Mouse (Mus musculus): ENCODE data around the gene Aldh3b1. TPM values are rescaled to one million over a fixed set of nuclear protein-coding genes. Genes with fewer than 3 reads are reported as not detected.
A peak's percentile ranks its signal among the peaks of the same experiment; 100 is the strongest.

Gene Aldh3b1
- polyA plus RNA-seq, 1 experiment from 2014 or later: 0.81 TPM

DNA sequence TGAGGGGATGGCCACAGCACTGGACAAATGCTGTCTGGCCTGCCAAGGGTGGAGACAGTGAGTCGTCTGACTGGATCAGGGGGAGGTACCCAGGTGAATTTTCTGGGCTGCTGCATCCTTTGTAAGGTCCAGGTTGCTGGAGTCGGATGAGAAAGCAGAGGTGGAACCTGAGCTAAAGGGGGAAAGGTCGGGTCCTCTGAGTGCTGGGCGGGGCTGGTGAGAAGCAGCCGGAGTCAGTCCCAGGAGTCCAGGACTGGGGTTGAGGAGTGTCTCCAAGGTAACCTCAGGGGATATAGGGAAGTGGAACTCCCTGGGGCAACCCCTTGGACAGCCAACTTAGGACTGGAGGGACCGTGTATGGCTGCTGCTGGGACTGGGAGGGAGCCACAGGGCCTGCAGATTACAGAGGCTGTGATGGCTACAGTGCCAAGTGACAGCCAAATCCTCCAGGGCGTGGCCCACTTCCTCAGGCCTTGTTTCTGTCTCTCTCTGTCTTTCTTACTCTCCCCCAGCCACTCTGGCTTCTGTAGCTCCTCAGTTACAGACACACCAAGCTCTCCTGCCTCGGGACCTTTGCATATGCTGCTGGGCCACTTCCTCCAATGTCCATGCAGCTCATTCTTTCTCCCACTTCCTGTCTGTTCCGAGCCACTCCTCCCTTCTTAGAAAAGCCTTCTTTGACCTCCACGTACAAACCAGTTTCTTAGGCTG lies 6.8 kb downstream of the Aldh3b1 start:
- Histone ChIP-seq H3K4me3 (no peak overlapping the region), H3K27me3 (replicated peaks; ENCODE audit: low read depth, poor library complexity, severe bottlenecking) (no peaks in the 10 kb centered on the region), H3K36me3 (replicated peaks) (no peaks in the 10 kb centered on the region), H3K4me1 (peaks cover 35% of the 10 kb centered on the region), H3K9me3 (no peaks in the 10 kb centered on the region), H3K27ac (replicated peaks) (peak overlapping the region; percentile 59)
- DNase-seq (ENCODE audit: low spot score): no peak
- WGBS: 53% methylated on average over 10 of the region's 10 CpGs

DNA sequence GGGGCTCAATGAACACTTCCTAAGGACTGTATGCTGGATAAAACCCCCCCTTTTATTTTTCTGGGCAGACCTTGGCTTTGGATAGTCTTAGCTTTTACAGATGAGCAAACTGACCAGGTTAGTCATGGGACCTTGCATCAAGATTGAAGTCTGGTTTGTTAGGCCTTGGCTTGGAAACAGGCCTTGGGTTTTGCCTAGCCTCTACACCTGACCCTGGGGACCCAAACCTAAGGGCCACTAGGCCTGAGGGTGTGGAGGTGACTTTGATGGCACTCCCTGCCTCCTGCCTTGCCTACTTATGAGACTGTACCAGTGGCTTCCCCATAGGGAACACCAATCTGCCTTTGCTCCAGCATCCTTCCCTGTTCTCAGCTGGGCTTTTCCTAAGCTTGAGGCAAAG lies 9.7 kb downstream of the Aldh3b1 start:
- Histone ChIP-seq H3K27me3 (replicated peaks; ENCODE audit: low read depth, poor library complexity, severe bottlenecking) (no peaks in the 10 kb centered on the region), H3K9me3 (no peaks in the 10 kb centered on the region), H3K4me3 (no peak overlapping the region), H3K27ac (replicated peaks) (no peak overlapping the region), H3K4me1 (peaks cover 31% of the 10 kb centered on the region), H3K36me3 (replicated peaks) (no peaks in the 10 kb centered on the region)
- DNase-seq (ENCODE audit: low spot score): no peak

DNA sequence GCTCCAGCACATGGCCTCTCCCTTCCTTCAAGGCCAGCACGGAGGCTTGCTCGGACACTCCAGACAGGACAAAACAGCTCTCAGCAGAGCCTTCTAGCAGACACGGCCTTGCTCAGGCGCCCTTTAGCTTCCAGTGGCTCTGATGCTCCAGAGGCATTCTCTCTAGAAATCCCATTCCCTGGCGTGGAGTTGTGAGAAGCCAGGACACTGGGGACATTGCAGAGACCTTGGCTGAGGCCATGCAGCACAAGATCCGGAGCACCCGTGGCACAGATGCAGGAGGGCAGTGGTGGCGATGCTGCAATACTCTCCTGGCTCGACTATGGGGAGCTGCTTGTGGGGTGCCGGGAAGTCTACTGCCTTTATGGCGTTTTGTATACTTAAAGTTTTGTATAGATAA lies 12.9 kb downstream of the Aldh3b1 start:
- Histone ChIP-seq H3K4me3 (no peak overlapping the region), H3K36me3 (replicated peaks) (no peaks in the 10 kb centered on the region), H3K9me3 (no peaks in the 10 kb centered on the region), H3K27ac (replicated peaks) (no peak overlapping the region), H3K4me1 (peaks cover 34% of the 10 kb centered on the region), H3K27me3 (replicated peaks; ENCODE audit: low read depth, poor library complexity, severe bottlenecking) (no peaks in the 10 kb centered on the region)
- WGBS: 82% methylated on average over 11 of the region's 11 CpGs
- DNase-seq (ENCODE audit: low spot score): no peak

GRCm38 (mm10) chr19:3914535-3914934 lies 15.1 kb downstream of the Aldh3b1 start:
- Histone ChIP-seq H3K4me1 (peaks cover 33% of the 10 kb centered on the region), H3K9me3 (no peaks in the 10 kb centered on the region), H3K27ac (replicated peaks) (no peak overlapping the region), H3K36me3 (replicated peaks) (peaks cover 21% of the 10 kb centered on the region), H3K27me3 (replicated peaks; ENCODE audit: low read depth, poor library complexity, severe bottlenecking) (no peaks in the 10 kb centered on the region), H3K4me3 (peak overlapping the region; percentile 3; the same call in 1 of the 2 replicates)
- WGBS: 86% methylated on average over 5 of the region's 5 CpGs
- no peak for DNase-seq (ENCODE audit: low spot score)

DNA sequence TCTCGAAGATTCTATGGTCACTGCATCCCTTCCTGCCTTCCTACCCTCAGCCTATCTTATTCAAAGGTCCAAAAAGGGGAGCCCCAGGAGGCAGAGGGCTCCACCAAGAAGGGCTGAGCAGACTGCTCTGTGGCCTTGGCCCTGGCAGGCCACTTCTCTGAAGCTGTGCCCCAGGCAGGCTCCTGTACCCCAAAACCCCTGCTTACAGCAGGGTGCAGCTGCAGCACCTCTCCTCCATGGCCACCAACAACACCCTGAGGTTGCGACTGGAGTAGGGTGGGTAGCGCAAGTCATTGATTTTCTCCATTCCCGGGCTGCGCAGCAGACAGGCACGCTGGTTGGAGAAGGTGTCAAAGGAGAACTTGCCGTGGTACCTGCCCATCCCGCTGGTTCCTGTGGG lies 15.9 kb downstream of the Aldh3b1 start:
- Histone ChIP-seq H3K9me3 (no peaks in the 10 kb centered on the region), H3K27ac (replicated peaks) (peak overlapping the region; percentile 93), H3K4me3 (peak overlapping the region; percentile 77), H3K4me1 (peaks cover 28% of the 10 kb centered on the region), H3K27me3 (replicated peaks; ENCODE audit: low read depth, poor library complexity, severe bottlenecking) (no peaks in the 10 kb centered on the region), H3K36me3 (replicated peaks) (peaks cover 30% of the 10 kb centered on the region)
- no peak for DNase-seq (ENCODE audit: low spot score)
- WGBS: 88% methylated on average over 8 of the region's 8 CpGs

- peak; percentile 94 for DNase-seq (ENCODE audit: low spot score)
- H3K27ac ChIP-seq (replicated peaks): peak within 1 kb of the TSS; percentile 93
- H3K4me1 ChIP-seq: peaks cover 30% of the 10 kb centered on the region
- H3K36me3 ChIP-seq (replicated peaks): peaks cover 41% of the 10 kb centered on the region
- H3K27me3 ChIP-seq (replicated peaks; ENCODE audit: low read depth, poor library complexity, severe bottlenecking): no peaks in the 10 kb centered on the region
- H3K4me3 ChIP-seq: peak within 1 kb of the TSS; percentile 77
- H3K9me3 ChIP-seq: no peaks in the 10 kb centered on the region
- under 1% methylated on average over 43 of the region's 43 CpGs for WGBS
These were observed 17.0 kb downstream of the Aldh3b1 start, which contains the start of gene Ndufs8 for GRCm38 (mm10) chr19:3912337-3913204. TSS of gene Ndufs8 (minus strand) at chr19:3912774.

DNA sequence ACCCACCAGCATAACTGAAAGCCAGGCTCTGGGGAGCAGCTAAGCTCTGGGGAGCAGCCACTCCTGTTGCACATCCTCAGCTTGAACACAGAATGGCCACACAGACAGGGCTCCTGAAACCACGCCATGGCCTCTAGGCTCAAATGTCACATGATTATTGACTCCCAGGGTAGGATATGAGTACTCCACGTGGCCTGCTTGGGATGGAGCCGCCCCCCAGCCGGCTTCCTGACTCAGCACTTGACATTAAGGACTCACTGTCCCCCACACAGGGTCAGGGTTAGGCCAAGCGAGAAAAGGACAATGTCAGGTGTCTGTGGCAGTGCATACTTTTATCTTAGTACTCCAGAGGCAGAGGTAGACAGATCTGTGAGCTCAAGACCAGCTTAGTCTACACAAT lies 19.4 kb downstream of the Aldh3b1 start:
- Histone ChIP-seq H3K9me3 (no peaks in the 10 kb centered on the region), H3K36me3 (replicated peaks) (peaks cover 41% of the 10 kb centered on the region), H3K4me3 (no peak overlapping the region), H3K27me3 (replicated peaks; ENCODE audit: low read depth, poor library complexity, severe bottlenecking) (no peaks in the 10 kb centered on the region), H3K4me1 (peaks cover 54% of the 10 kb centered on the region), H3K27ac (replicated peaks) (no peak overlapping the region)
- WGBS: 76% methylated on average over 5 of the region's 5 CpGs
- no peak for DNase-seq (ENCODE audit: low spot score)

DNA sequence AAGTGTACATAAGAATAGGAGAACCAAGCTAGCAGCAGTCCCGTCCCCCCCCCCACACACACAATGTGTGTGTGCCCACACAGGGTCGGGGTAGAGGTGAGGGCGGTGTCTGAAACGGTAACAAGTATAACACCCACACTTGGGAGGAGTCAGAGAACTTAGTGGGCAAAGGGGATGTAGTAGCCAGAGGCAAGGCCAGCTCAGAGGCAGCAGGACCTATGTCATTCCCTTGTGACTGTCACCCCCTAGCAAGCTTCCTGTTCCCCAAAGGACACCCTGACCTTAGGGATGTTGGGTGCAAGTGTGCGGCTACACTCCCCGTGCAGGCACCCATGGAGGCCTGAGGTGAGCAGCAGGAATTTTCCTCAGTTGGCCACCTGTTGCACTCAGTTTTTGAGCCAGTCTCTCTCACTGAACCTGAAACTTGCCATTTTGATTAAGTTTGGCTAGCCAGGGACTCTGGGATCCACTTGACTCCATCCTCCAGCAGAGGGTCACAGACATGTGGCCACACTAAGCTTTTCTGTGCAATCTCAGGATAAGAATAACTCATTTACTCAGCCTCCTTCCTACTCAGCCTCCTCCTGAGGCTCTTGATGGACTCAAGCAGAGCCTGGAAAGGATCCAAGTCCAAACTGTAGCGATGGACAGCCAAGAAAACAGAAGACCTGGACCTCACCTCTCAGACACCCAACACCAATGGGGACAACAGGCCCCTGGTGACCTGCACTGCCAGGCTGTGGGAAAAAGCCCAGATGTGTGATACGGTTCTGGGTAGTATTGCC lies 21.5 kb downstream of the Aldh3b1 start:
- Histone ChIP-seq H3K27me3 (replicated peaks; ENCODE audit: low read depth, poor library complexity, severe bottlenecking) (no peaks in the 10 kb centered on the region), H3K27ac (replicated peaks) (no peak overlapping the region), H3K9me3 (no peaks in the 10 kb centered on the region), H3K36me3 (replicated peaks) (peaks cover 50% of the 10 kb centered on the region), H3K4me3 (peak overlapping the region; percentile 66; the same call in 1 of the 2 replicates), H3K4me1 (peaks cover 63% of the 10 kb centered on the region)
- 85% methylated on average over 8 of the region's 8 CpGs for WGBS
- no peak for DNase-seq (ENCODE audit: low spot score)

GRCm38 (mm10) chr19:3906795-3907786 lies 22.5 kb downstream of the Aldh3b1 start, which contains the start of gene Tcirg1:
TSS of gene Tcirg1 (minus strand) at chr19:3907133.
- no peaks in the 10 kb centered on the region for H3K9me3 ChIP-seq
- WGBS: 5% methylated on average over 36 of the region's 36 CpGs
- H3K27ac ChIP-seq (replicated peaks): peak within 1 kb of the TSS; percentile 82
- peaks cover 69% of the 10 kb centered on the region for H3K4me1 ChIP-seq
- peak; percentile 80 for DNase-seq (ENCODE audit: low spot score)
- H3K27me3 ChIP-seq (replicated peaks; ENCODE audit: low read depth, poor library complexity, severe bottlenecking): no peaks in the 10 kb centered on the region
- H3K4me3 ChIP-seq: peak within 1 kb of the TSS; percentile 66
- H3K36me3 ChIP-seq (replicated peaks): peaks cover 60% of the 10 kb centered on the region

DNA sequence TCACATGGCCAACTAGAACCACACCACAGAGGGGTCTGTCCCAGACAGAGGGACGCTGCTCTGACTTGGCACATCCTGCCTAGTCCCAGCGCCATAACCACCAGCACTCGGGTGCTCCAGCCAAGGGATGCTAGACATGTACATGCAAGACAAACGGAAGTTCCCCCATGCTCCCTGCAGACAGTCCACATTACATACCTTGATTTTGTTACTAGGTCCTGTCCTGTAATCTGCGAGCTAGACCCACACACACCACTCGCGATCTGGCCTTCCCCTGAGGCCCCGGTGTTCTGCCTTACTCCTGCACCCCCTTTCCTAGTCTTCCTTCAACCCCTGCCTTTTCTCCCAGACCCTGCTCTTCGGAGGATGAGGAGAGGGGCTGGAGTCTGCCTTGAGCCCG lies 23.3 kb downstream of the Aldh3b1 start:
- Histone ChIP-seq H3K27ac (replicated peaks) (peak overlapping the region; percentile 82), H3K27me3 (replicated peaks; ENCODE audit: low read depth, poor library complexity, severe bottlenecking) (no peaks in the 10 kb centered on the region), H3K36me3 (replicated peaks) (peaks cover 64% of the 10 kb centered on the region), H3K9me3 (no peaks in the 10 kb centered on the region), H3K4me1 (peaks cover 61% of the 10 kb centered on the region), H3K4me3 (peak overlapping the region; percentile 66)
- 38% methylated on average over 10 of the region's 10 CpGs for WGBS
- no peak for DNase-seq (ENCODE audit: low spot score)

- Histone ChIP-seq H3K27me3 (replicated peaks; ENCODE audit: low read depth, poor library complexity, severe bottlenecking) (no peaks in the 10 kb centered on the region), H3K4me3 (peak overlapping the region; percentile 66), H3K27ac (replicated peaks) (peak overlapping the region; percentile 82), H3K9me3 (no peaks in the 10 kb centered on the region), H3K4me1 (peaks cover 60% of the 10 kb centered on the region), H3K36me3 (replicated peaks) (peaks cover 59% of the 10 kb centered on the region)
- DNase-seq (ENCODE audit: low spot score): no peak
- whole genome bisulfite sequencing: 20% methylated on average over 6 of the region's 6 CpGs
These were observed 24.2 kb downstream of the Aldh3b1 start for GRCm38 (mm10) chr19:3905261-3905969.
